Mouse (Mus musculus): ENCODE data around the gene Gcsam. TPM values are rescaled to one million over a fixed set of nuclear protein-coding genes. Genes with fewer than 3 reads are reported as not detected.
A peak's percentile ranks its signal among the peaks of the same experiment; 100 is the strongest.

Gene Gcsam
- total RNA-seq, 1 experiment from 2014 or later = 1.2 TPM

GRCm38 (mm10) chr16:45643944-45644343, 33.8 kb downstream of the Gcsam start:
- no peak for ATAC-seq (replicated peaks; ENCODE audit: low read depth, poor library complexity, severe bottlenecking)

GRCm38 (mm10) chr16:45644380-45644779, 34.2 kb downstream of the Gcsam start:
- ATAC-seq (replicated peaks; ENCODE audit: low read depth, poor library complexity, severe bottlenecking) = peak; percentile 94

GRCm38 (mm10) chr16:45651497-45651896, 41.3 kb downstream of the Gcsam start:
- ATAC-seq (replicated peaks; ENCODE audit: low read depth, poor library complexity, severe bottlenecking) = peak; percentile 33; the same call in 1 of the 2 replicates

GRCm38 (mm10) chr16:45653009-45653933, 43.1 kb downstream of the Gcsam start:
- peak; percentile 55 for ATAC-seq (replicated peaks; ENCODE audit: low read depth, poor library complexity, severe bottlenecking)

- peak; percentile 40 for ATAC-seq (replicated peaks; ENCODE audit: low read depth, poor library complexity, severe bottlenecking)
These were observed 43.8 kb downstream of the Gcsam start, which contains the start of gene BC016579 for GRCm38 (mm10) chr16:45653934-45654332. TSS of gene BC016579 (minus strand) at chr16:45654068.

- ATAC-seq (replicated peaks; ENCODE audit: low read depth, poor library complexity, severe bottlenecking) = no peak
These were observed 44.3 kb downstream of the Gcsam start for GRCm38 (mm10) chr16:45654465-45654864.

GRCm38 (mm10) chr16:45657574-45658159, 47.5 kb downstream of the Gcsam start:
- peak; percentile 53 for ATAC-seq (replicated peaks; ENCODE audit: low read depth, poor library complexity, severe bottlenecking)

GRCm38 (mm10) chr16:45658248-45658647, 48.1 kb downstream of the Gcsam start:
- ATAC-seq (replicated peaks; ENCODE audit: low read depth, poor library complexity, severe bottlenecking) = no peak

- no peak for ATAC-seq (replicated peaks; ENCODE audit: low read depth, poor library complexity, severe bottlenecking)
These were observed 49.4 kb downstream of the Gcsam start for GRCm38 (mm10) chr16:45659596-45659995.

- no peak for ATAC-seq (replicated peaks; ENCODE audit: low read depth, poor library complexity, severe bottlenecking)
These were observed 52.2 kb downstream of the Gcsam start for GRCm38 (mm10) chr16:45662381-45662780.

- peak; percentile 91 for ATAC-seq (replicated peaks; ENCODE audit: low read depth, poor library complexity, severe bottlenecking)
These were observed 56.0 kb downstream of the Gcsam start for GRCm38 (mm10) chr16:45666136-45666535.

GRCm38 (mm10) chr16:45668178-45668577, 58.0 kb downstream of the Gcsam start:
- peak; percentile 59 for ATAC-seq (replicated peaks; ENCODE audit: low read depth, poor library complexity, severe bottlenecking)

- no peak for ATAC-seq (replicated peaks; ENCODE audit: low read depth, poor library complexity, severe bottlenecking)
These were observed 59.8 kb downstream of the Gcsam start for GRCm38 (mm10) chr16:45670005-45670404.

Other genes with a start within 250 kb of the Gcsam start
- gene Cd200, start 201.3 kb upstream of the Gcsam start, total RNA-seq (2017) = 0.73 and 0.82 TPM in 2 replicates
- not detected in 2 replicates for gene Gm609, start 117.4 kb upstream of the Gcsam start, total RNA-seq (2017)
- gene Gm17783, start 78.3 kb upstream of the Gcsam start, total RNA-seq (2017) = not detected in 2 replicates
- not detected in 2 replicates for gene Slc9c1, start 75.1 kb upstream of the Gcsam start, total RNA-seq (2017)
- gene BC016579, start 43.7 kb downstream of the Gcsam start, total RNA-seq (2017) = 0.29 and 1.2 TPM in 2 replicates
- 0.73 TPM in 1 of 2 replicates, not detected in the other for gene Tmprss7, start 83.3 kb downstream of the Gcsam start, total RNA-seq (2017)
- 1.4 TPM in 1 of 2 replicates, not detected in the other for gene Tagln3, start 114.2 kb downstream of the Gcsam start, total RNA-seq (2017)
- gene Abhd10, start 132.6 kb downstream of the Gcsam start, total RNA-seq (2017) = 20.0 and 26.3 TPM in 2 replicates